Mouse (Mus musculus) gastrocnemius, postnatal 25 days (tissue): Measurements from ENCODE around the gene Cfap43. TPM values are rescaled to one million over a fixed set of nuclear protein-coding genes. Genes with fewer than 3 reads are reported as not detected.

Experiments
- DNase-seq: peaks from one replicate; pipeline ENCODE4 v3.0.0; 2022
- long read RNA-seq, 2 experiments: library from polyadenylated mRNA; stranded (forward); transcript quantifications; one replicate each; pipeline ENCODE4 v2.0.0; 2021
- total RNA-seq, 2 experiments: library from RNA; stranded (reverse); gene quantifications; 1 replicate in 1 of 2; 2 replicates in 1 of 2; pipeline ENCODE4 v1.2.3; 2021

The Cfap43 gene
- total RNA-seq: not detected
- long read RNA-seq, experiment 1, partial matches to known transcripts: 1 of 3 reads
- long read RNA-seq, experiment 1, other reads (novel, unspliced or antisense): 2 of 3 reads
- long read RNA-seq, experiment 2: 0 reads

DNA sequence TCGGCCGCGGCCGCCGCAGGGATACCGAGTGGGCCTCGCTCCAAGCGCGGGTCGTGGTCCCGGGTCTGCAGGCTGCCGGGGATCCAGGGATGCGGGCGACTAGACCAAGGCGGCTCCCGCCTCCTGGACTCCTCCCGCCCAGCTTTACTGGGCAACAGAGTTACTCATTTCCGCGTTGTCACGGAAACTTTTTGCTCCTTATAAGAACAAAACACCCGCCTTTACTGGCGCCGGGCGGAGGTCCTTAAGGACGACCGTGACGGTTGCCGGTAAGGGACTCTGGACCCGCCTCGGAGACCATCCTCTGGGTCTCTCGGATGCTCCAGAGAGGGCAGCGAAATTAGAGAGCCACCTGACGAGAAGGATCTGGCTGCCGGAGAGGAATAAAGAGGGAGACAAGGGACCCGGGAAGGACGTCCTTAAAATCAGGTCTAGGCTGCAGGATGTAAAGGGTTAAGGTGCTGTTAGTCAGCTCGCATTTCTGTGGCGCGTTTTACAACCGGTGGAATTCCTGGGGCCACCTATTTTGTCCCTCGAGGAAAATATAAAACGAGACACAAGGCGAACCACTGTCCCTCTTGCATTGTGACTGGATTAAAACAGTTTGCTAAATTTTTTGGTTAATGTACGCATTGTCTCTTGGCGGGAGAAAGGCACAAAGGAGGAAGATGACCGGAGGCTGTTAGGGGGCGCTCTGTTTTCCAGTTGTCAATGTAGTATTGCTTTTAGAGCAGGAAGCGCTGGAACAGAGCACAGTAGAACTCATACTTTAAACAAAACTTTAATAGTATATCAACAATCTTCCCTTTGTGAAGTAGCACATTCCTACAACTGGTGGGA is at the start of gene Cfap43, which contains the start of gene Itprip:
TSS of gene Cfap43 (minus strand) at position 162 of the 840 bp plus-strand sequence.
TSS of gene Itprip (minus strand) at position 174 of the 840 bp plus-strand sequence.
- DNase-seq: peak; percentile 69

DNA sequence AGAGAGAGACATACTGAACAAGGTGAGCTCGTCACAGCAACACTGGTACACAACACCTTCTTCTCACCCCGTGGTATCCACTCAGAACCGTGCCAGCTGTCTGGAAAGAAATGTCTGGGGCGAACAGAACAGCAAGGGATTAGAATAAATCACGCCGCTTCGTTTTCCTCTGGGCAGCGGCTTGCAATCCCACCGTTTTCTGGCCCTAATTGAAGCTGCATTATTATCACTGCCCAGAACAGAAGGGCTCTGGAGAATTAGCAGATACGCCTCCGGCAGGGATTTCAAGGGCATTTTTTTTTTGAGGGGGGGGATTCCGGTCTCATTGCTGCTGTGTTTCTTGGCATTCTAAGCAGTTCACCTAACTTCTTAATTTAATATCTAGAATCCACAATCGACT is 39.1 kb upstream of the Cfap43 start:
- DNase-seq: no peak

DNA sequence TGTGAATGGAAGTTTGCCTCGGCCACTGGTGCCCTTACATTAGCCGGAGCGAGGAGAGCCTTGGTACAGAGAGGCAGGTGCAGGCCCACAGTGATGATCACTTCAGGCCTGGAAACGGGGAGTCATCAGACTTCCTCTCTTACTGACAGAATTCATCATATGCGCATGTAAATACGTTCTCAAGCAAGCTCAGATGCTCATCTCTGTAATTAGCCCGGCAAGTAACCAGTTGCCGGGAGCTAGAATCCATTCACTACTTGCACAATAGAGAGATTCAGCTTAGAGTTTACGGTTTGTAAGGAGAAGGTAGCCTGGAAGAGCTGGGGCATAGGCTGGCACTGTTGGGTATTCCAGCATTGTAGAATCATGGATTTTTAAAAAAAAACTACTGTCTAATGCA is 34.1 kb upstream of the Cfap43 start:
- no peak for DNase-seq

DNA sequence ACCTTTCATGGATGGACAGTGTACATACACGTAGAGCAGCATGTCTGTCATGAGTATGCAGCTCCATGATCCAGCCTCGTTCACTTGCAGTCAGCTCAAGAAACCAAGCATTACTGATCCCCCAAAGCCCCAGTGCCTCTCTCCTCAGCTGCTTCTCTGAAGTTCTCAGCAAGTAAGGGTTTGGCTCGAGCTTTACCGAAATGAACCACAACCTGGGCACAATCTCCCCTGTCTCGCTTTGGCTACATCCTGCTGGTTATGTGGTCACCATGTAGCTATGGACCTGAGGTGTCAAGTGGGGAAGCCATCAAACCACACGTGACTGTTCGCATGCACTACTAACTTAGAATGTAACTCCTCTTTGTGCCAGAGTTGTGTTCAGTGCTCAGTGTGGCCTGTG is 31.9 kb upstream of the Cfap43 start:
- no peak for DNase-seq

DNA sequence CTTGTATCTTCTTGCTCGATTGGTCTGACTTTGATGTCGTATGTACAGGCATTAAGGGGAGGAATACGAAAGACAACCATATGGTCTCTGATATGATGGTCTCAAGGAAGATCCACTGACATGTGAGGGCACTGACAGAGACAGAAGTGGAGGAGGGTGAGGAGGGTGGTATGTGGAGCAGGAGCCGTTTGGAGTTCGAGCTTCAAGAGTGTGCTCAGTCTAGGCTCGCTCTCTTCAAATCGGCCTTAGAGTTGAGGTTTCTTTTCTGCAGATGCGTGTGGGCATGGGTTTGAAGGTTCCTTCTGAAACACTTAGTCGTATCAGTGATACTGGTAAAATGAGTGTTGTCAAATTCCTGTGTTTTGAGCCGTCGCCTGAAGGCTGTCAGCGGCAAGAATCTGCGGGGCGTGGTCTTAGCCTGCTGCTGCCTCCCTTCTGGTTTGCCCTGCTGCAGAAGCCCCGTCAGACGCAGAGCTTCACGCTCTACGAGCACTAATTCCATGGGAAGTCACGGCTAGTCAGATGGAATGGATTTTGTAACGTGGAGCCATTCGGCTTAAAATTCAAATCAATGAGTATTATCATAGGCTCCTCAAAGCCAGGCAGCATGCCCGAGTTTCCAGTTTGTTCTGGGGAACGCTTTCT is 27.9 kb upstream of the Cfap43 start:
- DNase-seq: no peak

DNA sequence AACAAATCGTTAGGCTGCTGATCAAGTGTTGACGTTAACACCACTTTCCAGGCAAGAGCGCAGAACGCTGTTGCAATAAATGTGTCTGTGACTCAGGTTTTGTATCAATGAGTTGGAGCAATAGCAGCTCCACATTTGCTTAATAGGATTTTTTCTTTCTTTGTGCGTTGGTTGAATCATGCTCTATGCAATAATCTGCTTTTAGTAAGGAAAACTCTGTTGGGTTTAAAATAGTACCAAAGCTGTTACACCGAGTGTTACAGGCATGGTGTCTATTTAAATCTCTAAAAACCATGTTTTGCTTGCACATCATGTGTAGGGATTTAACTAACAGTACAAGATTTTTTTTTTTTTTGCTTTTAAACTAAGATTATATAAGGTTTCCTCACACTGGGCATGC is 20.3 kb upstream of the Cfap43 start:
- DNase-seq: no peak

- DNase-seq: peak; percentile 15
These were observed 18.6 kb upstream of the Cfap43 start, which contains the start of gene Cfap58 for GRCm38 (mm10) chr19:47937443-47938406. Cfap58 (plus strand) TSS chr19:47937675.

GRCm38 (mm10) chr19:47936938-47937337 is 17.9 kb upstream of the Cfap43 start:
- no peak for DNase-seq

- DNase-seq: no peak
These were observed 17.4 kb upstream of the Cfap43 start for GRCm38 (mm10) chr19:47936490-47936889.

GRCm38 (mm10) chr19:47935530-47935929 is 16.4 kb upstream of the Cfap43 start:
- DNase-seq: no peak

DNA sequence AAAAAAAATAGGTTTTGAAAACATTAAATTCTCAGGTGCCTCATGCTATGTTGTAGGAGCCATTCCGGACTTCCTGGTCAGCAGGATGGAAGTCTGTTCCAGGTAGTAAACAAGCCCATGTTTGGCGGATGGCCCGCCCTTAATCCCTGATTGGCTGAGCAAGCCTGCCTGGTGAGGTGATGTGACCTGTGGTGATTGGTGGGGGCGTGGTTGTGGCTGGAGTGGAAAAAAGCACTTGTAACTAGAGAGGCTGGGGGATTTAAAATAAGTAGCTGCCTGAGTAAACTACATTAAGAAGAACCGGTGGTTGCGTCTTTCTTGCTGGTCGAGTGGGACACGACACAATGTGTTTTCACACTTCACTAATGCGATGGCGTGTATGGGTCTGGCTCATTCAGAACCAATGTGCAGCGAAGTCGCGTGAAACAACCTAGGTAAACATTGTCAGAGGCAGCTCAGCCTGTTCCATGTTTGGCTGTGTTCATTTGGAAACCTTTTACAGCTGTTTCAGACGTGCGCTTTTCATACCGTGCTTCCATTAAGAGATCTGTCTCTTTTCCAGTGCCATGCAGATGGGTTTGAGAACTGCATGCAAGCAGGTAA is 15.7 kb upstream of the Cfap43 start:
- no peak for DNase-seq

GRCm38 (mm10) chr19:47934146-47934545 is 15.1 kb upstream of the Cfap43 start:
- no peak for DNase-seq

- DNase-seq: no peak
These were observed 13.0 kb upstream of the Cfap43 start for GRCm38 (mm10) chr19:47931982-47932638.

- no peak for DNase-seq
These were observed 10.0 kb upstream of the Cfap43 start for GRCm38 (mm10) chr19:47929043-47929442.

DNA sequence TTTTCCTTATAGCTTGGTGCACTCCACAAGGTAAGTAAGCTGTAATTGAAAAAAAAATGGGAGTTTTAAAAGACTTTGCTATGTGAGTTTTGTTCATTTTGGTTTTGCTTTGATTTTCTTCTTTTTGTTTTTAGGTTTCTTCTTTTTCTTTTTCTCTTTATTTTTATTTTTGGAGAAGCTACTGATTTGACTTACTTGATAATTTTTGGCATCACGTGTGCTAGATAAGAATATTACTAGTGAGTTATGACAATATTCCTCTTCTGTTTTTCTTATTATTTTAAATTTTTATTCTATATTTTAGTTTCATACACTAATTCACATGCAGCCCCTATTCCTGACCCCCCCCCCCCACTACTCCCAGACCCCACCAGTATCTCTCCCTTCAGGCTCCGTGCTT is 7.9 kb upstream of the Cfap43 start:
- DNase-seq: no peak

DNA sequence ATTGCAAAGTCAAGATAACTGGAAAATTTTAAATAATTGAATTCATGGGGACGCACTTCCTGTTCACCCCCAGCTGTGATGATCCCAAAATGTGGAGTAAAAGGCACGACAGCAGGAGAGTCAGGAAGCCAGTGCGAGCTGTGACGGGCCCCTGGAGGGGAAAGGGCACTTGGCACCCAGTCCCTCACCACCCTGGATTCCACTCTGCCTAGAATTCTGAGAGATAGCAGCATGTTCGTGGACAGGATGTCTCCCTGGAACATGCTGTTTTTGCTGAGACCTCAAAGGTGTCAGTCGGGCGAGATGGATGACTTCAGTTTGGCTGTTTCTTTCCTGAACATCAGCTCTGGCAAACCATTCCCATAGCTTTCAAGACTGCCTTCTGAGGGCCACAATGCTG is 6.7 kb upstream of the Cfap43 start:
- no peak for DNase-seq

- no peak for DNase-seq
These were observed 884 bp upstream of the Cfap43 start for GRCm38 (mm10) chr19:47919966-47920375.

DNA sequence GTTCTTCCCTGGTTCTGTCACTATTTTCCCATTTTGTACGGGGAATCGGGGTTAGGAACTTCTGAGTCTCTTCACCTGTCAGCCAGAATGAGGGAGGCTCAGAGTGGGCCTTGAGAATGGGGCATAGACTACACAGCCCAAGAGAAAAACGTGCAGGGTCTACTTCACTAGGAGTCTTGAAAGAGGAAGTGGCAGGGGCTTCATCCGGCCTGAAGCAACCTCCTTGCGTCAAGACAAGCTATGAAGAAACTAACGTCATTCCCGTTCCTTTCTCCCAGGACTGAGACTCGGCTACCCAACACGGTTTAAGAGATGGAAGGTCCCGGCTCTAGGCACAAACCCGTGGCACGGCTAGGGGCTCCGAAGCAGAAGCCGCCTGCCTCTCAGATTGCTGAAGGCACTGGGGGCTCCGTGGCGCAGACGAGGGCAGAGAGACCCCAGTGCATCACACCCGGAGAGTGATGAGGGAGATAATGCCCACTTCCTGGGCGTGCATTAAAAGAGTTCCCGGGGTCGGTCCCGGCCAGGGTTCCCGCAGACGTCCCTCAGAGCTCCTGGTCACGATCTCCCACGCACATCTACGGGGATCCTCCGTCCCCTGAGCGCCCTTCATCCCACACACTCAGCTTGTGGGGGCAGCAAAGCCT is 509 bp downstream of the Cfap43 start:
- DNase-seq: no peak

- DNase-seq: no peak
These were observed 1.1 kb downstream of the Cfap43 start for GRCm38 (mm10) chr19:47918016-47918415.

DNA sequence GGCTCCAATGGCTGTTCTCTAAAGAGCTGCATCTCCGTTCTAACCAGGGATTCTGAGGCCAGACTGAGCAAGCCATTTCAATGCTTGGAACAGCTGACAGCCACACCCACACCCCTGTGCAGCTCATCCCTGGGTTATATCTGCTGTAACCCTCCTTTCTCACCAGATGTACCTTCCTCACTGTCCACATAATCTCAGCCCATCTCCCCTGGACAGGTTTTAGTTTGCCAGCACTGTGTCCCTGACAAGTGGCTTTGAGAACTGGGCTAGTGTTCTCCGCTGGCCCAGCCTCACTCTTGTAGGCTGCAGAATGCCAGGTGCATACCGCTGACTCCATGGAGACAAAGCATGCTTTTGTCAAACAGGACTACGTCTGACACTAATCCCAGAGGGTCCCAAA is 1.7 kb downstream of the Cfap43 start:
- DNase-seq: no peak

DNA sequence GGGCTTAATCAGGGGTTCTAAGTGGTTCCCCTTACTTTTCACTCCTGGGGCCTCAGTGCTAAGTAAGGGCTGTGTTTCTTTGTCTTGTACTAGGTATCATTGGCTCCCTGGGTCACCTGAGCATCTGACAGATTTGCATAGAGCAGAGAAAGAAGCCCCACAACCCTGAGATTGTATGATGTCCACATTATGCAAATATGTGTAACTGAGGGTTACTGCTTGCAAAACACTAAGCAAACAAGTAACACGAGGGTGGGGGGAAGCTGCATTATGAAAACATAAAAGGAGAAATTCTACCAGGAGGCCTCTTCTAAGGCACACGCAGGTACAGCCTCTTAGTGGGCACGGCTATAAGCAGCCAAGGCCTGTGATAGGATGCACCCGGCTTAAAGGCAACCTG is 3.8 kb downstream of the Cfap43 start:
- DNase-seq: no peak
